Mouse (Mus musculus) spleen, postnatal 4 days (tissue): Measurements from ENCODE around the gene Ankrd60.

Source experiments
- DNase-seq, 2 experiments: peaks; one replicate each; pipeline ENCODE4 v3.0.0; 2022; ENCODE audit warnings: low spot score in 2 of 2

Ankrd60 gene

GRCm38 (mm10) chr2:173577669-173578557, at the start of gene Ankrd60:
Gene Ankrd60 (minus strand): TSS chr2:173578365.
- DNase-seq: peak; percentile 47 to 78

GRCm38 (mm10) chr2:173625786-173626185, 47.6 kb upstream of the Ankrd60 start:
- DNase-seq: no peak

- no peak for DNase-seq
Observed at GRCm38 (mm10) chr2:173624667-173625066, 46.5 kb upstream of the Ankrd60 start.

GRCm38 (mm10) chr2:173622173-173622601, 44.0 kb upstream of the Ankrd60 start:
- DNase-seq: peak in 1 of 2 experiments; percentile 56

GRCm38 (mm10) chr2:173620645-173621044, 42.5 kb upstream of the Ankrd60 start:
- DNase-seq: no peak

- no peak for DNase-seq
Observed at GRCm38 (mm10) chr2:173619132-173619531, 41.0 kb upstream of the Ankrd60 start.

- DNase-seq: no peak
Observed at GRCm38 (mm10) chr2:173616156-173616555, 38.0 kb upstream of the Ankrd60 start.

GRCm38 (mm10) chr2:173615378-173616081, 37.4 kb upstream of the Ankrd60 start:
- no peak for DNase-seq

GRCm38 (mm10) chr2:173608020-173608958, 30.1 kb upstream of the Ankrd60 start:
- DNase-seq: no peak

- no peak for DNase-seq
Observed at GRCm38 (mm10) chr2:173606415-173606804, 28.2 kb upstream of the Ankrd60 start.

- DNase-seq: no peak
Observed at GRCm38 (mm10) chr2:173605713-173606414, 27.7 kb upstream of the Ankrd60 start.

GRCm38 (mm10) chr2:173601861-173602260, 23.7 kb upstream of the Ankrd60 start:
- no peak for DNase-seq

GRCm38 (mm10) chr2:173595374-173595781, 17.2 kb upstream of the Ankrd60 start:
- DNase-seq: no peak

GRCm38 (mm10) chr2:173594313-173595063, 16.3 kb upstream of the Ankrd60 start:
- no peak for DNase-seq

- DNase-seq: no peak
Observed at GRCm38 (mm10) chr2:173593841-173594240, 15.7 kb upstream of the Ankrd60 start.

GRCm38 (mm10) chr2:173592781-173593180, 14.6 kb upstream of the Ankrd60 start:
- no peak for DNase-seq

- no peak for DNase-seq
Observed at GRCm38 (mm10) chr2:173587411-173587810, 9.2 kb upstream of the Ankrd60 start.

- peak; percentile 81 to 92 for DNase-seq
Observed at GRCm38 (mm10) chr2:173586118-173586968, 8.2 kb upstream of the Ankrd60 start.

- no peak for DNase-seq
Observed at GRCm38 (mm10) chr2:173585387-173586117, 7.4 kb upstream of the Ankrd60 start.
